Mouse (Mus musculus) T-helper 17 cell (primary cell): ENCODE measurements around the gene Slmap.

ENCODE experiments used
- in situ Hi-C, 2 experiments: fragments of 300-600 bp; cut with MboI, MseI; formaldehyde crosslinking; loops; 1 replicate in 1 of 2; 2 replicates in 1 of 2; pipeline ENCODE4 v1.15.1; 2025; ENCODE audit warnings: high pct_unique_total_duplicates in 2 of 2

The Slmap gene

GRCm38 (mm10) chr14:26486416-26487198 is 48.1 kb downstream of the Slmap start:
- in situ Hi-C loops, result loop anchor here in 1 of 2 experiments (10.0 kb wide), 1 partner anchor 148 kb away; the partner anchor contains the start of gene Arf4

- in situ Hi-C loops, result loop anchor here in 1 of 2 experiments (10.0 kb wide), 1 partner anchor 153 kb away; the partner anchor contains the start of gene Arf4
Observed at GRCm38 (mm10) chr14:26481457-26481856, 53.3 kb downstream of the Slmap start.

GRCm38 (mm10) chr14:26477738-26478137 is 57.0 kb downstream of the Slmap start:
- in situ Hi-C loops, result no loop called here

- in situ Hi-C loops, result no loop called here
Observed at GRCm38 (mm10) chr14:26476391-26476790, 58.3 kb downstream of the Slmap start.

- in situ Hi-C loops, result no loop called here
Observed at GRCm38 (mm10) chr14:26467974-26468373, 66.8 kb downstream of the Slmap start.

GRCm38 (mm10) chr14:26466544-26467125 is 68.1 kb downstream of the Slmap start:
- in situ Hi-C loops, result no loop called here

- in situ Hi-C loops, result no loop called here
Observed at GRCm38 (mm10) chr14:26465898-26466297, 68.8 kb downstream of the Slmap start.

GRCm38 (mm10) chr14:26459516-26459915 is 75.2 kb downstream of the Slmap start:
- in situ Hi-C loops, result no loop called here

DNA sequence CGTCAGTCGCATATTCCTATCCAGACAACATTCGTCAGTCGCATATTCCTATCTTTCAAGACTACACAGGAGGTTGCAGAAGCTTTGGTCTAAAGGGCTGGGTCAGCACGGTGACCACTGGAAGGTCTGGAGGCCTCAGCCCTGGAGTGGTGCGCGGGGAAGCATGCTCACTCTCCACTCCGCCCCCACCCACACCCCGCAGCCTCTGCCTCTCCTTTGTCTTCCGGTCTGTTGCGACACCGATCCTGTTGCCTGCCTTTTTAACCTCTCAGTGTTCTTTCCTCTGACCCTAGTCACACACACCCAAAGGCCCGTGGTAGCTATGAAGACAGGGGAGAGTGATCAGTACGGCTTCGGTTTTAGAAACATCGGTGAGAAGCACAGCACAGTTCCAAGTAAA is 79.9 kb downstream of the Slmap start:
- in situ Hi-C loops, result no loop called here

DNA sequence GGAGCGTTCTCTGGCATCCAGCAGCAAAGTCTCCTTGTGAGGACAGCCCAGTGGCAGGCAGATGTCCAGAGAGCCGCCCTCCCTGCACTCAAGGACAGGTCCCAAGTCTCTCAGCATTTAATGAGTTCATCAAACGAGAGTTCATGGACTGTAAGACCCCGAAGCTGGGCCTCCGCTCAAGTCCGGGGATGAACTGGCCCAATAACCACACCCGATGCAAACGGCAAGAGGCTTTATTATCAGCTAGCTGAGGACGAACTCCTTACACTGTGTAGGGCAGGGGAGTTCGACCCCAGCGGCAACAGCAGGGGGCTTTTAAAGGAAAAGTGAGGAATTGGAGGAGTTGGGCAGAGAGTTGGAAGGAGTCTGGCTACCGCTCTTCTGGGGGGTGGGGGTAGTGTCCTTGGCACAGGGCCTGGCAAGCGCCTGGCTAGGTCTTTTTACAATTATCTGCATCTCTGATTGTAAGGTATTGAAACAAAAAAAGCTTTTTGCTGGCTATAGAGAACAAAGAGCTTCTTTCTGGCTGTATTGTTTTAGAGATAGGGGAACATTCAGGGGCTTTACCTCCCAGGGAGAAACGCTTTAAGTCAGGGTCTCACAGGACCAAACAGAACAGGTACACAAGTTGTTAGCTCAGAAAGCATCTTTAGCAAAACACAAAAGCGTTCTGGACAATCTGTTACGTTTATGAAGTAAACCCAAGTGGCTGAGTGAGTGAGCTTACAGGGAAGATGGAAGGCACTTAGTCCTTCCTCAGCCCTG is 84.5 kb downstream of the Slmap start:
- in situ Hi-C loops, result no loop called here

- in situ Hi-C loops, result no loop called here
Observed at GRCm38 (mm10) chr14:26448581-26448980, 86.2 kb downstream of the Slmap start.

- in situ Hi-C loops, result no loop called here
Observed at GRCm38 (mm10) chr14:26447223-26447622, 87.5 kb downstream of the Slmap start.

- in situ Hi-C loops, result no loop called here
Observed at GRCm38 (mm10) chr14:26446538-26446937, 88.2 kb downstream of the Slmap start.

GRCm38 (mm10) chr14:26442534-26442933 is 92.2 kb downstream of the Slmap start:
- in situ Hi-C loops, result no loop called here

DNA sequence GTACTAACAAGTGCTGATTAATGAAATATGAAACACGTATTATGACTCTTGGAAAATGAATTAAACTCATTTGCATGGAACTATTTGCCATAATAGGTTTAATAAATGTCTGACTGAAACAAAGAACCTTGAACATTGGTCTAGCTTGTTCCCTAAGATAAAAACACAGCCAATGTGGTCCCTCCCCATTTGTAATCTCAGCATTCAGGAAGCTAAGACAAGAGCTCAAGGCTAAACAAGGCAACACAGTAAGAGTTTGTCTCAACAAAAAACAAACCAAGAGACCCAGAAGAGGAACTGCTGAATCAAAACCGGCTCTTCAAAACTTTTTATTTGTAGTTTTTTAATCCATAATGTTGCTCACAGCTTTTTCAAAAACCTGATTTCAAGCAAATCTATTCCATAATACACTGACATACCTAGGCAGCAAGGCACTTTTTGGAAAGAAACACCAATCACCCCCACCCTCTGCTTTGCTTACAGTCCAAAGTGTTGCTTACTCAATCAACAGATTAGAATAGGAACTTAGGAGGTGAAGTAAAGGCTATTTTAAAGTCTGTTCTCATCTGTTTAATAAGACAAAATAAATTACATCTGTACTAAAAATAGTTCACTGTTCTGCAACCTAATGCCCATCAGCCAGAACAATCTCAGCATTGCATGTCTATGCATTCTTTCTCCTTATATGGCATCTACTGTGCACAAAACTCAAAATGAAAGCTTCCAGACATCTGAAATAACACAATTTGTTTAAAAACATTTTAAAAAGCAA is 93.5 kb downstream of the Slmap start:
- in situ Hi-C loops, result no loop called here

DNA sequence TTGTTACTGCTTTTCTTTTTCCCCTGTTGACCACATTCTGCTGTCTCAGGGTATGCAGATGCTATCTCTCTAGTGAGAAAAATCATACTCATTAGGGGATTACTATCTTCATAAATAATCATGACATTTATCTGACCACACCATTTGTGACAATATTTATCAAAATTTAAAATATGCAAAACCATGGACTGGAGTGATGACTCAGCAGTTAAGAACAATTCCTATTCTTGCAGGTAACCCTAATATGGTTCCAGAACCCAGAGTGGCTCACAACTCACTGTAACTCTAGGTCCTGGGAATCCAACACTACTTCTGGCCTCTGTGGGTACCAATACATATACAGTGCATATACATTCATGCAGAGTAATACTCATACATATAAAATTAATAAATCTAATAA is 94.7 kb downstream of the Slmap start:
- in situ Hi-C loops, result no loop called here

- in situ Hi-C loops, result no loop called here
Observed at GRCm38 (mm10) chr14:26437771-26438170, 97.0 kb downstream of the Slmap start.

- in situ Hi-C loops, result no loop called here
Observed at GRCm38 (mm10) chr14:26436304-26436703, 98.4 kb downstream of the Slmap start.

- in situ Hi-C loops, result no loop called here
Observed at GRCm38 (mm10) chr14:26432320-26432719, 102.4 kb downstream of the Slmap start.

GRCm38 (mm10) chr14:26431919-26432318 is 102.8 kb downstream of the Slmap start:
- in situ Hi-C loops, result no loop called here

- in situ Hi-C loops, result no loop called here
Observed at GRCm38 (mm10) chr14:26420231-26420630, 114.5 kb downstream of the Slmap start.

- in situ Hi-C loops, result no loop called here
Observed at GRCm38 (mm10) chr14:26417956-26418355, 116.8 kb downstream of the Slmap start.
